Mouse (Mus musculus) intestine, embryonic 15.5 days (tissue): ENCODE data around the gene Nav2. TPM values are rescaled to one million over a fixed set of nuclear protein-coding genes. Genes with fewer than 3 reads are reported as not detected.

ENCODE experiments used
- ATAC-seq: fragments of 200-750 bp; cut with Nextera tagmentation; 2 replicates; pipeline ENCODE4 v1.8.0; 2017; ENCODE audit warnings: moderate TSS enrichment, moderate library complexity
- H3K27ac ChIP-seq: fragments of 300-500 bp; sonication (generic); 2 replicates; pipeline ENCODE4 v1.5.1; 2015; ENCODE audit warnings: mild to moderate bottlenecking, inconsistent platforms
- H3K27me3 ChIP-seq: fragments of 300-500 bp; sonication (generic); replicated peaks from 2 replicates; pipeline ENCODE4 v1.6.1; 2015; ENCODE audit warnings: inconsistent platforms
- H3K36me3 ChIP-seq: fragments of 300-500 bp; sonication (generic); 2 replicates; pipeline ENCODE4 v1.6.1; 2015; ENCODE audit warnings: inconsistent platforms
- H3K4me1 ChIP-seq: fragments of 300-500 bp; sonication (generic); replicated peaks from 2 replicates; pipeline ENCODE4 v1.6.1; 2015; ENCODE audit warnings: inconsistent platforms
- H3K4me2 ChIP-seq: fragments of 300-500 bp; sonication (generic); replicated peaks from 2 replicates; pipeline ENCODE4 v1.6.1; 2015; ENCODE audit warnings: mild to moderate bottlenecking, inconsistent platforms
- H3K4me3 ChIP-seq: fragments of 300-500 bp; sonication (generic); replicated peaks from 2 replicates; pipeline ENCODE4 v1.5.1; 2015; ENCODE audit warnings: inconsistent platforms
- H3K9ac ChIP-seq: fragments of 300-500 bp; sonication (generic); 2 replicates; pipeline ENCODE4 v1.6.1; 2015; ENCODE audit warnings: inconsistent platforms
- H3K9me3 ChIP-seq: fragments of 300-500 bp; sonication (generic); 2 replicates; pipeline ENCODE4 v1.6.1; 2016; ENCODE audit warnings: inconsistent platforms
- WGBS: fragments of 180-500 bp; shearing (Covaris S2); methylation state at CpG from one replicate; pipeline ENCODE4 v1.1.7; 2015; 5-methylcytosine and 5-hydroxymethylcytosine counted together
- polyA plus RNA-seq: library from polyadenylated mRNA; unstranded; fragments of >200 nt; fragmentation: Nextera tagmentation; extraction: Ambion mirVana; gene quantifications from 2 replicates; pipeline ENCODE4 v1.2.1, GENCODE M21; 2015

Gene Nav2
- polyA plus RNA-seq, 1 experiment from 2014 or later = 17.7 TPM

- no peak overlapping the region for H3K4me2 ChIP-seq
- H3K9me3 ChIP-seq = no peaks in the 10 kb centered on the region
- ATAC-seq = no peak
- H3K27me3 ChIP-seq = no peaks in the 10 kb centered on the region
- no peak overlapping the region for H3K9ac ChIP-seq
- H3K4me3 ChIP-seq = no peak overlapping the region
- H3K4me1 ChIP-seq = no peaks in the 10 kb centered on the region; the same call in 1 of the 2 replicates
- no peak overlapping the region for H3K27ac ChIP-seq
- H3K36me3 ChIP-seq = no peaks in the 10 kb centered on the region
- 77% methylated on average over 6 of the region's 6 CpGs for whole genome bisulfite sequencing
These were observed 349.6 kb downstream of the Nav2 start for GRCm38 (mm10) chr7:49258088-49258487.

- Histone ChIP-seq H3K4me3 (no peak overlapping the region), H3K27ac (no peak overlapping the region), H3K36me3 (no peaks in the 10 kb centered on the region), H3K4me1 (no peaks in the 10 kb centered on the region), H3K9ac (no peak overlapping the region), H3K4me2 (no peak overlapping the region), H3K9me3 (no peaks in the 10 kb centered on the region), H3K27me3 (no peaks in the 10 kb centered on the region)
- 77% methylated on average over 13 of the region's 13 CpGs for WGBS
- ATAC-seq = no peak
These were observed 353.5 kb downstream of the Nav2 start for GRCm38 (mm10) chr7:49261941-49262511.

DNA sequence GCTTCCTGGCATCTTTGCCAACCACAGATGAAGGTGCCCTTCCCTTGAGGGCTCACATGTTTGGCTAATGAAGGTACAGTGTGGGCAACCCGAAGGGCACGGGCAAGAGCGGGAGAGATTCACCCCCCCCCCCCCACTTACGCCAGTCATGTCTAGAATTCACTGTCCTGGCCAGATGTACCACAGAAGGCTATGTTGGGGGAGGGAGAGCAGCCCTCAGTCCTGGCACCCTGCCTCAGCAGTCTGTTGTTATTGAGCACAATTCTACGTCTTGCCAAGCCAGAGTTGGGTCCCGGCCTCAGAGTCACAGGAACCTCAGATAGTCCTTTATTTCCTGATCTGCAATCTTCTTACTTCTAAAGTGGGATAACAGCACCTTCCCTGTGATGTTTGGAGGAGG lies 357.9 kb downstream of the Nav2 start:
- ATAC-seq = no peak
- H3K9ac ChIP-seq = no peak overlapping the region
- H3K9me3 ChIP-seq = no peaks in the 10 kb centered on the region
- no peak overlapping the region for H3K4me3 ChIP-seq
- no peak overlapping the region for H3K27ac ChIP-seq
- no peaks in the 10 kb centered on the region for H3K27me3 ChIP-seq
- no peaks in the 10 kb centered on the region for H3K4me1 ChIP-seq
- 77% methylated on average over 6 of the region's 6 CpGs for WGBS
- H3K4me2 ChIP-seq = no peak overlapping the region
- no peaks in the 10 kb centered on the region for H3K36me3 ChIP-seq

DNA sequence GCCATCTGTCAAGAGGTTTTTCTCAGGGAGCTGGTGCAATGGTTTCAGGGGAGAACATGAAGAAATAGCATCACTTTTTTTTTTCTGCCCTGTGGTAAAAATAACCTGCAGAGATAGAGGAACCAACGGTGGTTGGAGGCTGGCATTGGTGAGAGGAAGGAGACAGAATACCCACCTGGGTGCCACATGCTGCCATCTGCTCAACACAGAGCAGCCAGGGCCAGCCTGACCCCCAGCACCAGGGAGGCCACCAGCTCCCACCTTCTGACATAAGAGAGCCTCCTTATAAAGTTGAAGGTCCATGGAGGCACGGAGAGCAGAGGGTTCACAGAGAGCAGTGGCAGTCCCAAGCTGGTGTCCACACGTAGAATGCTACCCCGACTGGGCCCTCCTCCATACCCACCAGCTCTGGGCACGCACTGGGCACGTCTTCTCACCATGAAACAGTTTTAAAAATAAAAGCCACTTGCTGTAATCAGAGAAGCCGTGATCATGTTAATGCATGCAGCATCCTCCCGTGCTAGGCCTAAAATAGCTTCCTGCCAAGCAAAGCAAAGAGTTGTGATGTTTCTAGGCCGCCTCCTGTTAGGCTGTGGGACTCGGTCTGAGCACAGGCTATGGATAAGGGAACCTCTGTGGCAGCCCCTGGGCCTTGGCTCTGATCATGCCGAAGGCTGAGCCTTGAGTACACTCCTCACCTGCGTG lies 359.3 kb downstream of the Nav2 start:
- Histone ChIP-seq H3K36me3 (no peaks in the 10 kb centered on the region), H3K4me2 (no peak overlapping the region), H3K27me3 (no peaks in the 10 kb centered on the region), H3K4me1 (no peaks in the 10 kb centered on the region), H3K4me3 (no peak overlapping the region), H3K9ac (no peak overlapping the region), H3K27ac (no peak overlapping the region), H3K9me3 (no peaks in the 10 kb centered on the region)
- ATAC-seq = no peak
- 82% methylated on average over 12 of the region's 12 CpGs for WGBS

DNA sequence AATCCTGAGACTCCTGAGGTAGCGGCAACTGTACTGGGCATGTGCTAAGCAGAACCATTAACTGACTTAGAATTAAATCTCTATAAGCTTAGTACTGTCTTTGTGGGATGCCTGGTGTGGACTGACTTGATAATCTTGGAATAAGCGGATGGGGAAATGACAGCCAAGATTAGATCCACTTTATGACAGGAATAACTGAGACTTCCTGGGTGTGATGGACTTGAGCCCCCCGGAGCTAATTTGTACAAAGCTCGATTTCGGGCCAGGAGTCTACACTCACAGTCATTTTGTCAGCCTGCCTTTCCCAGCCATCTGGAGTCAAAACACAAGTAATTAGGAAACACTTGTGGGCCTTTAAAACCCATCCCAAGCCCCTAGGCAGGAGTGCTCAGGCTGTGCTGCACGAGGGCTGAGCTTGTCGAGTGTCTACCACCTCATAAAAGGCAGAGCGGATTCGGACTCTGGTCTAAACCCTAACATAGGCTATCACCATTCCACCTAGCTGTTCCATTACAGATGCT lies 359.9 kb downstream of the Nav2 start:
- ATAC-seq = no peak
- Histone ChIP-seq H3K4me3 (no peak overlapping the region), H3K9ac (no peak overlapping the region), H3K4me1 (no peaks in the 10 kb centered on the region), H3K4me2 (no peak overlapping the region), H3K27me3 (no peaks in the 10 kb centered on the region), H3K27ac (no peak overlapping the region), H3K36me3 (no peaks in the 10 kb centered on the region), H3K9me3 (no peaks in the 10 kb centered on the region)
- WGBS = 88% methylated on average over 9 of the region's 9 CpGs

- H3K9me3 ChIP-seq = no peaks in the 10 kb centered on the region
- no peak overlapping the region for H3K27ac ChIP-seq
- no peaks in the 10 kb centered on the region for H3K4me1 ChIP-seq
- H3K36me3 ChIP-seq = no peaks in the 10 kb centered on the region
- H3K27me3 ChIP-seq = no peaks in the 10 kb centered on the region
- no peak for ATAC-seq
- no peak overlapping the region for H3K4me3 ChIP-seq
- WGBS = 81% methylated on average over 11 of the region's 11 CpGs
- no peak overlapping the region for H3K4me2 ChIP-seq
- H3K9ac ChIP-seq = no peak overlapping the region
These were observed 362.3 kb downstream of the Nav2 start for GRCm38 (mm10) chr7:49270855-49271254.

- H3K27ac ChIP-seq = no peak overlapping the region
- peak; percentile 59 for ATAC-seq
- no peak overlapping the region for H3K4me3 ChIP-seq
- 30% methylated on average over 16 of the region's 16 CpGs for WGBS
- H3K27me3 ChIP-seq = no peaks in the 10 kb centered on the region
- H3K4me2 ChIP-seq = no peak overlapping the region
- no peaks in the 10 kb centered on the region for H3K4me1 ChIP-seq
- H3K36me3 ChIP-seq = no peaks in the 10 kb centered on the region
- H3K9ac ChIP-seq = no peak overlapping the region; the same call in 1 of the 2 replicates
- H3K9me3 ChIP-seq = no peaks in the 10 kb centered on the region
These were observed 364.2 kb downstream of the Nav2 start for GRCm38 (mm10) chr7:49272445-49273439.

DNA sequence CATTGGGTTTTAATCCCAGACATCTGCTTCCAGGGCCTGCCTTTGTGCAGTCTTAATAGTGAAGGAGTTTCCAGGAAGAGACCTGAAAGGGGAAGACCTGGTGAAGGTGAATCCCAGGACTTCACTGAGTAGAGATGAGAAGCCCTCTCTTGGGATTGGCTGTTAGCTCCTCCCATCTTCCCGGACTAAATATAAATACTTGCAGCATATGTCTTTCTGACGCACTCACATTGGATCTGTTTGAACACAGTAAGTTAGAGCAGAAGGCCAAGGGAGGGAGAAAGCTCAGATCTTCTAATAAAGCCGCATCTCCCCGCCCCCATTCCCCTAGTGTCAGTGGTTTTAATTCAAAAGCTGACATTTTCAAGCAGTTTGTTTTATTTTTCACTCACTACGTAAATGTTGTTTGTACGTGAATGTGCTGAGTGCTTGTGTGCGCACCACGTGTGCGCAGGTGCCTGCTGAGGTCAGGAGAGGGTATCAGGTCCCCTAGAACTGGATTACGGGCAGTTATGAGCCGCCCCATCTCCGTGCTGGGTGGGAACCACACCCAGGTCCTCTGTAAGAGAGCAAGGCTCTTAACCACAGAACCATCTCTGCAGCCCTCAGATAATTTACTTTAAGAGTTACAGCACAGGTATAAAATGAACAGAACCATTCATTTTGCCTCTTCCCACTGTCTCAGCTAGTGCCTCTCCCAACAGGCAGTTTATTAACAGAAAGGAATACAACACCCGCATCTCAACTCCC lies 365.6 kb downstream of the Nav2 start:
- no peak overlapping the region for H3K4me3 ChIP-seq
- H3K27me3 ChIP-seq = no peaks in the 10 kb centered on the region
- H3K4me2 ChIP-seq = no peak overlapping the region
- no peak overlapping the region for H3K9ac ChIP-seq
- H3K36me3 ChIP-seq = no peaks in the 10 kb centered on the region
- no peaks in the 10 kb centered on the region for H3K9me3 ChIP-seq
- no peaks in the 10 kb centered on the region for H3K4me1 ChIP-seq
- no peak for ATAC-seq
- WGBS = 77% methylated on average over 13 of the region's 13 CpGs
- H3K27ac ChIP-seq = no peak overlapping the region

DNA sequence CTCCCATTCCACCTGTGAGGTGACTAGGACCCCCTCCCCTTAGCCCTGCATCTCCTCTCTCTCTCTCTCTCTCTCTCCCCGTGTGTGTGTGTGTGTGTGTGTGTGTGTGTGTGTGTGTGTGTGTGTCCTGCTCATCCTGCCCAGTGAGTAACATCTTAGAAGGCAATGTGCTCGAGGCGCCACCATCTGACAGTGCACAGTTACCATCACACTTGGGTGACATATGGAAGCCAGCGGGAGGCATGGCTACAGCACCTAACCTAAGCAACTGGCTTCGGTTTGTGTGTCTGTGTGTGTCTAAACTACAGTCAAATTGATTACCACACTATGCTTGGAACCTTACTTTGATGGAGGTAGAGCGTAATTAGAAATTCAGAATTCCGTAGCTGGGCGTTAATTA lies 366.2 kb downstream of the Nav2 start:
- Histone ChIP-seq H3K4me2 (no peak overlapping the region), H3K4me1 (no peaks in the 10 kb centered on the region), H3K36me3 (no peaks in the 10 kb centered on the region), H3K27me3 (no peaks in the 10 kb centered on the region), H3K27ac (no peak overlapping the region), H3K4me3 (no peak overlapping the region), H3K9ac (no peak overlapping the region), H3K9me3 (no peaks in the 10 kb centered on the region)
- ATAC-seq = no peak
- 76% methylated on average over 8 of the region's 8 CpGs for WGBS

DNA sequence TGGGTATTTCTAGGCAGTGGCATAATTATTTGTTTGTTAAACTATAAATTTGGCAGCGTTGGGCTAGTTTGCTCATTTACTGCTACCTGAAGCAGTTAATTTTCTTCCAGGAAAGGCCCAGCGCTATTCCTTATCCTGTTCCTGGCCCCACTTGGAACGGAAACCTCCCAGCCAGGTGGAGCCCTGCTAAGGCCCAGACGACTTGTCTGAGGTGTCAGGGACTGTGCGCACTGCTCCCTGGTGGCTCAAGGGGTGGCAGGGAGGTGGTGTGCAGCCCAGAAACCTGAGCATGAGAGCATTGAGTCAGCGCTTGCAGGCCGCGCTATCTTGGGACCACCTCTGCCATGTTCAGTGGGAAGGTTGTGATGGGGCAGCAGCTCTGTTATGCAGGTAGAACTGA lies 367.6 kb downstream of the Nav2 start:
- 77% methylated on average over 8 of the region's 8 CpGs for WGBS
- Histone ChIP-seq H3K9ac (no peak overlapping the region), H3K27ac (no peak overlapping the region), H3K36me3 (no peaks in the 10 kb centered on the region), H3K4me1 (0 out of 2 replicates have a peak, but pooled peaks cover 4% of the 10 kb centered on the region), H3K4me2 (no peak overlapping the region), H3K27me3 (no peaks in the 10 kb centered on the region), H3K4me3 (no peak overlapping the region), H3K9me3 (no peaks in the 10 kb centered on the region)
- no peak for ATAC-seq

GRCm38 (mm10) chr7:49277685-49278084 lies 369.2 kb downstream of the Nav2 start:
- Histone ChIP-seq H3K36me3 (no peaks in the 10 kb centered on the region), H3K9ac (no peak overlapping the region), H3K4me1 (0 out of 2 replicates have a peak, but pooled peaks cover 4% of the 10 kb centered on the region), H3K4me3 (no peak overlapping the region), H3K27ac (no peak overlapping the region), H3K27me3 (no peaks in the 10 kb centered on the region), H3K9me3 (no peaks in the 10 kb centered on the region), H3K4me2 (no peak overlapping the region)
- 75% methylated on average over 4 of the region's 4 CpGs for WGBS
- no peak for ATAC-seq
